Comparison of ENCODE assay signal across 24 mouse cellular contexts in genomic region chr16:26095696-26096284, GRCm38 (mm10). TPM values are rescaled to one million over a fixed set of nuclear protein-coding genes. Genes with fewer than 3 reads are reported as not detected.
A peak's percentile ranks its signal among the peaks of the same experiment; 100 is the strongest.
DNase-seq lines count a peak whose midpoint lies in the region; ATAC-seq and TF ChIP-seq lines count a peak whose summit lies in the region.
"Had no signal": no experiment of that assay in that cellular context is flagged by ENCODE, and none has a peak within 500 bp of the region (broad histone marks: within the 10 kb centered on the region; RNA-seq: fewer than 3 reads in every experiment).

No protein-coding gene starts in this region.

- TF ChIP-seq EP300 in lung, postnatal 0 days (IDR thresholded peaks at IDR 0.05) = peak; percentile 88

- H3K27me3 ChIP-seq in heart, embryonic 12.5 days (replicated peaks) = no peaks in the 10 kb centered on the region
- H3K27me3 ChIP-seq in midbrain, embryonic 11.5 days (ENCODE audit: control insufficient read depth, insufficient read depth, low read length) = no peaks in the 10 kb centered on the region
- no peaks in the 10 kb centered on the region for H3K27me3 ChIP-seq in midbrain, postnatal 0 days (ENCODE audit: insufficient read depth, low read length)
- no peaks in the 10 kb centered on the region for H3K27me3 ChIP-seq in lung, postnatal 0 days (replicated peaks; ENCODE audit: insufficient read depth, low read length)
- H3K27me3 ChIP-seq: CH12.LX; forebrain, embryonic 13.5 days; hindbrain, embryonic 15.5 days; intestine, embryonic 15.5 days; limb, embryonic 13.5 days; liver, embryonic 13.5 days had no signal

- no peaks in the 10 kb centered on the region for H3K9me3 ChIP-seq in heart, embryonic 12.5 days (replicated peaks)
- no peaks in the 10 kb centered on the region for H3K9me3 ChIP-seq in midbrain, embryonic 11.5 days (ENCODE audit: control insufficient read depth, low read length)
- no peaks in the 10 kb centered on the region for H3K9me3 ChIP-seq in midbrain, postnatal 0 days (ENCODE audit: low read length)
- H3K9me3 ChIP-seq in lung, postnatal 0 days (ENCODE audit: low read length) = no peaks in the 10 kb centered on the region
- H3K9me3 ChIP-seq: hindbrain, embryonic 15.5 days; intestine, embryonic 15.5 days; limb, embryonic 13.5 days; liver, embryonic 13.5 days had no signal

- H3K4me1 ChIP-seq in heart, embryonic 12.5 days (replicated peaks) = peaks cover 29% of the 10 kb centered on the region
- H3K4me1 ChIP-seq in midbrain, embryonic 11.5 days (ENCODE audit: control insufficient read depth, insufficient read depth, low read length) = no peaks in the 10 kb centered on the region
- H3K4me1 ChIP-seq in midbrain, postnatal 0 days (ENCODE audit: insufficient read depth, low read length) = no peaks in the 10 kb centered on the region
- peaks cover 2% of the 10 kb centered on the region; the same call in 1 of the 2 replicates for H3K4me1 ChIP-seq in lung, postnatal 0 days (ENCODE audit: insufficient read depth, low read depth, low read length)
- H3K4me1 ChIP-seq: forebrain, embryonic 13.5 days; intestine, embryonic 15.5 days; liver, embryonic 13.5 days had no signal

- no peak overlapping the region for H3K9ac ChIP-seq in heart, embryonic 12.5 days
- H3K9ac ChIP-seq in midbrain, embryonic 11.5 days (ENCODE audit: low read length) = no peak overlapping the region
- H3K9ac ChIP-seq in midbrain, postnatal 0 days (replicated peaks; ENCODE audit: low read length, poor library complexity, severe bottlenecking) = no peak overlapping the region
- no peak overlapping the region for H3K9ac ChIP-seq in lung, postnatal 0 days (replicated peaks; ENCODE audit: low read depth)
- H3K9ac ChIP-seq: forebrain, embryonic 13.5 days; hindbrain, embryonic 15.5 days; intestine, embryonic 15.5 days; limb, embryonic 13.5 days; liver, embryonic 13.5 days had no signal

- no peak for TF ChIP-seq CTCF in midbrain, postnatal 0 days (IDR thresholded peaks at IDR 0.05)
- no peak for TF ChIP-seq CTCF in lung, postnatal 0 days (IDR thresholded peaks at IDR 0.05)

- 67% methylated on average over 7 of the region's 7 CpGs for WGBS in heart, embryonic 12.5 days
- WGBS in midbrain, embryonic 11.5 days = 79% methylated on average over 7 of the region's 7 CpGs
- 76% methylated on average over 7 of the region's 7 CpGs for WGBS in midbrain, postnatal 0 days
- WGBS in lung, postnatal 0 days = 43% methylated on average over 7 of the region's 7 CpGs

- peaks cover 2% of the 10 kb centered on the region; the same call in 1 of the 2 replicates for H3K36me3 ChIP-seq in heart, embryonic 12.5 days
- H3K36me3 ChIP-seq in midbrain, embryonic 11.5 days (ENCODE audit: control insufficient read depth, insufficient read depth, low read length) = no peaks in the 10 kb centered on the region
- H3K36me3 ChIP-seq in midbrain, postnatal 0 days (ENCODE audit: insufficient read depth, low read length) = no peaks in the 10 kb centered on the region
- H3K36me3 ChIP-seq in lung, postnatal 0 days (ENCODE audit: insufficient read depth, low read length) = no peaks in the 10 kb centered on the region
- H3K36me3 ChIP-seq: hindbrain, embryonic 15.5 days; intestine, embryonic 15.5 days; limb, embryonic 13.5 days; liver, embryonic 13.5 days had no signal

- H3K4me2 ChIP-seq in heart, embryonic 12.5 days = no peak overlapping the region
- H3K4me2 ChIP-seq in midbrain, embryonic 11.5 days = no peak overlapping the region
- H3K4me2 ChIP-seq in midbrain, postnatal 0 days (ENCODE audit: low read depth, low read length, poor library complexity, severe bottlenecking) = no peak overlapping the region
- peak overlapping the region; percentile 27 for H3K4me2 ChIP-seq in lung, postnatal 0 days (replicated peaks; ENCODE audit: low read depth, low read length)
- H3K4me2 ChIP-seq: forebrain, embryonic 13.5 days; hindbrain, embryonic 15.5 days; intestine, embryonic 15.5 days; limb, embryonic 13.5 days; liver, embryonic 13.5 days had no signal

- DNase-seq in heart, postnatal 4 days = no peak
- DNase-seq in midbrain, embryonic 11.5 days (ENCODE audit: low spot score, missing footprints) = peak; percentile 66
- no peak for DNase-seq in midbrain, postnatal 0 days (ENCODE audit: low spot score)
- peak; percentile 88 for DNase-seq in lung, postnatal 0 days (ENCODE audit: low spot score)
- no peak for DNase-seq in cerebellum, postnatal 14 days
- no peak for DNase-seq in right cerebral cortex, adult 2 months (ENCODE audit: low spot score in 2 of 2)
- DNase-seq in adrenal gland, adult 18-20 months (ENCODE audit: low spot score in 2 of 2) = no peak
- DNase-seq: adrenal gland, adult 2 months; cerebellum, adult 2 months; gastrocnemius, postnatal 14 days; liver, embryonic 13.5 days; midbrain, embryonic 14.5 days; right cerebral cortex, postnatal 14 days; spleen, adult 18-20 months; thymus, adult 2 months had no signal

- H3K4me3 ChIP-seq in heart, embryonic 12.5 days = no peak overlapping the region
- no peak overlapping the region for H3K4me3 ChIP-seq in midbrain, embryonic 11.5 days (ENCODE audit: low read depth, low read length)
- no peak overlapping the region for H3K4me3 ChIP-seq in midbrain, postnatal 0 days (ENCODE audit: low read depth, low read length)
- H3K4me3 ChIP-seq in lung, postnatal 0 days (ENCODE audit: low read depth, low read length) = no peak overlapping the region
- H3K4me3 ChIP-seq: erythroblast, embryonic 14.5 days; forebrain, embryonic 13.5 days; hindbrain, embryonic 15.5 days; intestine, embryonic 15.5 days; limb, embryonic 13.5 days; liver, embryonic 13.5 days; myocyte had no signal

- peak overlapping the region; percentile 38; the same call in 1 of the 2 replicates for H3K27ac ChIP-seq in heart, embryonic 12.5 days (ENCODE audit: poor library complexity, severe bottlenecking)
- no peak overlapping the region for H3K27ac ChIP-seq in midbrain, embryonic 11.5 days (ENCODE audit: low read depth, low read length)
- H3K27ac ChIP-seq in midbrain, postnatal 0 days (ENCODE audit: low read depth, low read length) = no peak overlapping the region
- peak overlapping the region; percentile 75 for H3K27ac ChIP-seq in lung, postnatal 0 days (ENCODE audit: low read length)
- H3K27ac ChIP-seq: forebrain, embryonic 13.5 days; hindbrain, embryonic 15.5 days; intestine, embryonic 15.5 days; limb, embryonic 13.5 days; liver, embryonic 13.5 days had no signal

- ATAC-seq in heart, embryonic 12.5 days (ENCODE audit: insufficient number of reproducible peaks, low FRiP score) = no peak
- ATAC-seq in midbrain, embryonic 11.5 days (ENCODE audit: low FRiP score) = no peak
- no peak for ATAC-seq in midbrain, postnatal 0 days (ENCODE audit: low FRiP score)
- ATAC-seq in lung, postnatal 0 days = peak; percentile 97
- ATAC-seq: forebrain, embryonic 13.5 days; intestine, embryonic 15.5 days had no signal

RNA-seq across cellular contexts. Expression of gene P3h2, which starts 9.8 kb away (rescaled TPM):
- 16.5 and 17.7 TPM in 2 replicates for polyA plus RNA-seq in heart, embryonic 12.5 days (2016; fragmentation: Nextera tagmentation; extraction: Ambion mirVana)
- total RNA-seq in heart, postnatal 4 days (2021) = 1 to 10 TPM; 7.7 to 8.1 TPM
- 2.2 and 2.3 TPM in 2 replicates for polyA plus RNA-seq in midbrain, embryonic 11.5 days (2014; fragmentation: Nextera tagmentation; extraction: Ambion mirVana)
- 1.3 and 2.0 TPM in 2 replicates for total RNA-seq in midbrain, postnatal 0 days (2014; rRNA removed)
- polyA plus RNA-seq in midbrain, postnatal 0 days (2015; fragmentation: Nextera tagmentation; extraction: Ambion mirVana) = 0.42 and 0.43 TPM in 2 replicates
- 1.5 and 1.6 TPM in 2 replicates for polyA plus RNA-seq in lung, postnatal 0 days (2015; fragmentation: Nextera tagmentation; extraction: Ambion mirVana)
- 10 to 100 TPM in 1 of 2 experiments, 1 to 10 TPM in 1; 6.7 to 11.0 TPM for total RNA-seq in adrenal gland, adult 18-20 months (2021)
- total RNA-seq: megakaryocyte, adult 5-6 weeks had no signal
- polyA plus RNA-seq: erythroblast, embryonic 14.5 days had no signal

Comparison
In these comparisons a context has a peak if more than half of its experiments do, and no peak if none do; other contexts are left out.
1. DNase-seq: peak in midbrain, embryonic 11.5 days (single experiment) and lung, postnatal 0 days (single experiment); none in heart, postnatal 4 days (single experiment), midbrain, postnatal 0 days (single experiment), cerebellum, postnatal 14 days (0 of 2), right cerebral cortex, adult 2 months (0 of 2) and adrenal gland, adult 18-20 months (0 of 2).
2. H3K27ac ChIP-seq: peak in heart, embryonic 12.5 days (single experiment) and lung, postnatal 0 days (single experiment); none in midbrain, embryonic 11.5 days (single experiment) and midbrain, postnatal 0 days (single experiment).